Mouse (Mus musculus) cerebellum, adult 11 months (tissue): Measurements from ENCODE around the gene Gm10638.
A peak's percentile ranks its signal among the peaks of the same experiment; 100 is the strongest.

Experiments used
- DNase-seq: peaks from one replicate; pipeline ENCODE4 v3.0.0; 2022

The Gm10638 gene

GRCm38 (mm10) chr8:86740899-86741298, 4.6 kb upstream of the Gm10638 start:
- DNase-seq, result no peak

GRCm38 (mm10) chr8:86741627-86742026, 3.9 kb upstream of the Gm10638 start:
- DNase-seq, result no peak

GRCm38 (mm10) chr8:86742605-86743345, 2.7 kb upstream of the Gm10638 start:
- DNase-seq, result no peak

- no peak for DNase-seq
Observed at GRCm38 (mm10) chr8:86744313-86745220, 932 bp upstream of the Gm10638 start.

GRCm38 (mm10) chr8:86745935-86746441, 489 bp downstream of the Gm10638 start:
- peak; percentile 96 for DNase-seq

- DNase-seq, result no peak
Observed at GRCm38 (mm10) chr8:86746511-86746910, 1.0 kb downstream of the Gm10638 start.

- DNase-seq, result no peak
Observed at GRCm38 (mm10) chr8:86749842-86750241, 4.3 kb downstream of the Gm10638 start.

- DNase-seq, result peak; percentile 21
Observed at GRCm38 (mm10) chr8:86756948-86757733, 11.6 kb downstream of the Gm10638 start.

- DNase-seq, result no peak
Observed at GRCm38 (mm10) chr8:86758651-86759050, 13.2 kb downstream of the Gm10638 start.

- DNase-seq, result no peak
Observed at GRCm38 (mm10) chr8:86759090-86759491, 13.6 kb downstream of the Gm10638 start.

GRCm38 (mm10) chr8:86760746-86761145, 15.2 kb downstream of the Gm10638 start:
- no peak for DNase-seq

- no peak for DNase-seq
Observed at GRCm38 (mm10) chr8:86762806-86763205, 17.3 kb downstream of the Gm10638 start.

GRCm38 (mm10) chr8:86765155-86765554, 19.7 kb downstream of the Gm10638 start:
- DNase-seq, result no peak

GRCm38 (mm10) chr8:86765669-86766068, 20.2 kb downstream of the Gm10638 start:
- no peak for DNase-seq

- DNase-seq, result no peak
Observed at GRCm38 (mm10) chr8:86766548-86767211, 21.2 kb downstream of the Gm10638 start.

GRCm38 (mm10) chr8:86768499-86768898, 23.0 kb downstream of the Gm10638 start:
- DNase-seq, result no peak

GRCm38 (mm10) chr8:86769945-86770715, 24.6 kb downstream of the Gm10638 start:
- DNase-seq, result no peak

GRCm38 (mm10) chr8:86779207-86779606, 33.7 kb downstream of the Gm10638 start:
- DNase-seq, result no peak

GRCm38 (mm10) chr8:86781094-86781493, 35.6 kb downstream of the Gm10638 start:
- no peak for DNase-seq

GRCm38 (mm10) chr8:86786498-86786897, 41.0 kb downstream of the Gm10638 start:
- DNase-seq, result no peak

- DNase-seq, result no peak
Observed at GRCm38 (mm10) chr8:86787891-86788420, 42.5 kb downstream of the Gm10638 start.
